Mouse (Mus musculus) monocyte, adult 2 months (primary cell): Measurements from ENCODE around the gene Etfa.

Source experiments
- DNase-seq, 2 experiments: peaks; one replicate each; pipeline ENCODE4 v3.0.0; 2022; ENCODE audit warnings: low spot score in 2 of 2, low read depth in 1 of 2

Gene Etfa

GRCm38 (mm10) chr9:55425271-55425810 is 86.7 kb downstream of the Etfa start:
- DNase-seq: no peak

- no peak for DNase-seq
Measured at GRCm38 (mm10) chr9:55423451-55424424, 88.3 kb downstream of the Etfa start.

GRCm38 (mm10) chr9:55421786-55422185 is 90.3 kb downstream of the Etfa start:
- no peak for DNase-seq

GRCm38 (mm10) chr9:55411154-55411553 is 100.9 kb downstream of the Etfa start:
- DNase-seq: no peak

GRCm38 (mm10) chr9:55410430-55410829 is 101.6 kb downstream of the Etfa start:
- DNase-seq: no peak

- DNase-seq: no peak
Measured at GRCm38 (mm10) chr9:55409833-55410232, 102.2 kb downstream of the Etfa start.

- DNase-seq: no peak
Measured at GRCm38 (mm10) chr9:55408851-55409250, 103.2 kb downstream of the Etfa start.

- no peak for DNase-seq
Measured at GRCm38 (mm10) chr9:55406773-55407172, 105.3 kb downstream of the Etfa start.

GRCm38 (mm10) chr9:55404976-55405702 is 106.9 kb downstream of the Etfa start:
- DNase-seq: no peak
